Mouse (Mus musculus) frontal cortex, postnatal 10 days (tissue): ENCODE results near the gene Prelid3b.

Source experiments
- DNase-seq, 2 experiments: peaks; one replicate each; pipeline ENCODE4 v3.0.0; 2022; ENCODE audit warnings: low spot score in 2 of 2, mixed read lengths in 1 of 2

Gene Prelid3b

GRCm38 (mm10) chr2:174463370-174463769, 9.5 kb downstream of the Prelid3b start:
- peak in 1 of 2 experiments; percentile 36 for DNase-seq

- DNase-seq = no peak
Measured at GRCm38 (mm10) chr2:174459365-174459764, 13.5 kb downstream of the Prelid3b start.

GRCm38 (mm10) chr2:174453681-174454080, 19.2 kb downstream of the Prelid3b start:
- no peak for DNase-seq

- no peak for DNase-seq
Measured at GRCm38 (mm10) chr2:174450353-174450752, 22.5 kb downstream of the Prelid3b start, which contains the start of gene Tubb1. Gene Tubb1, plus strand, starts transcription at chr2:174450695.

GRCm38 (mm10) chr2:174448405-174448804, 24.5 kb downstream of the Prelid3b start:
- no peak for DNase-seq

GRCm38 (mm10) chr2:174446905-174447304, 26.0 kb downstream of the Prelid3b start:
- DNase-seq = no peak

- DNase-seq = no peak
Measured at GRCm38 (mm10) chr2:174446492-174446891, 26.4 kb downstream of the Prelid3b start.

- no peak for DNase-seq
Measured at GRCm38 (mm10) chr2:174445018-174445417, 27.9 kb downstream of the Prelid3b start.

GRCm38 (mm10) chr2:174444359-174444758, 28.5 kb downstream of the Prelid3b start:
- DNase-seq = no peak

GRCm38 (mm10) chr2:174443046-174443445, 29.8 kb downstream of the Prelid3b start:
- no peak for DNase-seq

- no peak for DNase-seq
Measured at GRCm38 (mm10) chr2:174442460-174442859, 30.4 kb downstream of the Prelid3b start.

- no peak for DNase-seq
Measured at GRCm38 (mm10) chr2:174441898-174442297, 31.0 kb downstream of the Prelid3b start.

- DNase-seq = no peak
Measured at GRCm38 (mm10) chr2:174439961-174440360, 32.9 kb downstream of the Prelid3b start.

- no peak for DNase-seq
Measured at GRCm38 (mm10) chr2:174439450-174439838, 33.4 kb downstream of the Prelid3b start.

GRCm38 (mm10) chr2:174438737-174439449, 34.0 kb downstream of the Prelid3b start, which contains the start of gene Ctsz:
Gene Ctsz, minus strand, starts transcription at chr2:174439039.
- DNase-seq = peak; percentile 35 to 46

- no peak for DNase-seq
Measured at GRCm38 (mm10) chr2:174438181-174438580, 34.7 kb downstream of the Prelid3b start.

- DNase-seq = no peak
Measured at GRCm38 (mm10) chr2:174437697-174437982, 35.2 kb downstream of the Prelid3b start.

- no peak for DNase-seq
Measured at GRCm38 (mm10) chr2:174436916-174437696, 35.8 kb downstream of the Prelid3b start.

- peak in 1 of 2 experiments; percentile 41 for DNase-seq
Measured at GRCm38 (mm10) chr2:174436076-174436701, 36.7 kb downstream of the Prelid3b start.

GRCm38 (mm10) chr2:174434943-174435342, 37.9 kb downstream of the Prelid3b start:
- DNase-seq = no peak

GRCm38 (mm10) chr2:174428996-174429591, 43.8 kb downstream of the Prelid3b start:
- no peak for DNase-seq
